Mouse (Mus musculus): ENCODE results near the gene Syt12.
A peak's percentile ranks its signal among the peaks of the same experiment; 100 is the strongest.

GRCm38 (mm10) chr19:4442408-4442807 lies 34.8 kb downstream of the Syt12 start:
- TF ChIP-seq CTCF (IDR thresholded peaks at IDR 0.05; ENCODE audit: low read depth, low read length) (peak; percentile 66), TAL1 (conservative IDR thresholded peaks at IDR 0.05; ENCODE audit: low read depth, low read length) (no peak), GATA2 (IDR thresholded peaks at IDR 0.05; ENCODE audit: borderline replicate concordance, low read depth, low read length) (no peak), GATA1 (IDR thresholded peaks at IDR 0.05; ENCODE audit: borderline replicate concordance, low read length) (no peak)

Data from G1E (cell line).